Mouse (Mus musculus) erythroblast, adult 5-6 weeks (primary cell): Measurements from ENCODE around the gene Ptgr1. TPM values are rescaled to one million over a fixed set of nuclear protein-coding genes. Genes with fewer than 3 reads are reported as not detected.
A peak's percentile ranks its signal among the peaks of the same experiment; 100 is the strongest.

Source experiments
- ATAC-seq: replicated peaks from 2 replicates; pipeline ENCODE4 v1.8.0; 2016; ENCODE audit warnings: moderate number of reproducible peaks, mild to moderate bottlenecking, moderate TSS enrichment, inconsistent platforms; ENCODE audit not compliant: poor library complexity, low FRiP score, severe bottlenecking
- total RNA-seq, 2 experiments: library from RNA; stranded (forward) in 1 of 2; stranded (reverse) in 1 of 2; fragments of 150-400 nt in 1 of 2; fragments of 200-764, 138-1000 nt in 1 of 2; gene quantifications; 2 replicates each; pipeline versions ENCODE4 v1.2.3 to v1.2.4; 2015 to 2017; ENCODE audit warnings: low replicate concordance in 2 of 2

The Ptgr1 gene
- total RNA-seq, 2 experiments from 2014 or later = 8.3 to 25.0 TPM

- peak; percentile 35; the same call in 1 of the 2 replicates for ATAC-seq
Measured at GRCm38 (mm10) chr4:58934746-58935476, 52.0 kb downstream of the Ptgr1 start.

DNA sequence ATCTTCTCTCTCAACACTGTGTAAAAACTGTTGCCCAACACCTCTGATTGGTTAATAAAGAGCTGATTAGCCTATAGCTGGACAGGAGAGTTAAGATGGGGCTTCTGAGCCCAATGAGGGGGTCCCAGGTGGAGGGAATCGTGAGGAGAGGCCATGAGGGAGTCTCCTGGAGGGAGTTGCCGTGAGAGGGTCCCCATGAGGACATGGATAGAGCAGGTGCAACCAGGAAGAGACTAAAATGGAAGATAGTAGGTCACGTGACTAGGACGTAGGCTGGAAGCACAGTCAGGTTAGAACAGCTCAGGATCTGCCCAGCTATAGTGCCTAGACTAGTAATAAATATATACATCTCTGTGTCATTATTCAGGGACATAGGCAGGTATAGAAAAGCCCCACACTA, 52.6 kb downstream of the Ptgr1 start:
- ATAC-seq = no peak

DNA sequence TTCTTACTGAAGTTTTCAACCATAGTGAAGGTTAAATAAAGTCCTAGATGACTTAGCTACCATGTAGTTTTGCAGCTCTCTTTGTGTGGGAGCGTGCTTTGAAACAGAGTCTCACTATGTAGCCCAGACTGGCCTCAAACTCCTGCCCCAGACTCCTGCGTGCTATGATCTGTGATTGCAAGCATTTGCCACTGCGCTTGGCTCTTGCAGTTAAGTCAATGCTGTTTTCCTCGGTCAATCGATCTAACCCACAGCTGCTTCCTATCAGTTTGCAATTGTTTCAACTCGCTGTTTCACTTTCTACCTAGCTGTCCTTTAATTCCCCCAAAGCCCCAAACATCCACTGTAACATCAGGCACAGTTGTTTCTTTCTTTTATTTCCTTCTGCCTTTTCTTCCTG, 54.4 kb downstream of the Ptgr1 start:
- ATAC-seq = no peak

GRCm38 (mm10) chr4:58927661-58928060, 59.3 kb downstream of the Ptgr1 start:
- ATAC-seq = peak; percentile 80

DNA sequence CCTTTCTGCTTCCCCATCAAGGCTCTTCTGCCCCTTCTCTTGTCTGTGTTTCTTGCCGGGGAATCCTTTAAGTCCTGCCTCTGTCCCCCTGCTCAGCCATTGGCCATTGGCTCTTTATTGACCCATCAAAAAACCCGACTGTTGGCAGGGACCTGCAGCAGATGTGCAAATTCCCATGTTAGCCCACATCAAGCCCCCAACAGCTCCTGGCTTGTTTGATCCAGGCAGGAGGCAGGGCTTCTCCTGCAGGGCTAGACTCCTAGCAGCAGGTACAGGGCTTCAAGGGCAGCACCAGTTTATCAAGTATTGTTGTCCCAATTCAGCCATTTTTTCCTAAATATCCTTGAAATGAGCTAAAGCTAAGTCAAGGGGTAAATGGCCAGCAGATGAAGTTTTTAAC, 60.8 kb downstream of the Ptgr1 start:
- ATAC-seq = no peak

DNA sequence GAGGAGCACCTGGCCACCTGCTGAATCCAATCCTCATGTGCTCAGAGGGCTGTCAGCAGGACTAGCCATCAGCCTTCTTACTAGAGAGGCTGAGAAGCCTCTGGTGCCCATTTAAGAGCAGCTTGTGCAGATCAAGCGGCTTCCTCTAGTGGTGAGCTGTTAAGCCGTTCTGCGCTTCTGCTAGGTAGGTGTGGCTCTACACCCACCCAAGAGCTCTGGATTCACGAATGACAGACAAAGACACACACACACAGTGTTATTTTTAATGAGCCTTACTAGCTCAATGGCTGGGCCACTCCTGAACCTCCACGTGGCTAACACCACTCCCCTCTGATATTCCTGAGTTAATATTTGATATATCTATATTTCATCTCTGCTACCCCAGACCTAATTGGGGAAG, 61.3 kb downstream of the Ptgr1 start:
- no peak for ATAC-seq

- no peak for ATAC-seq
Measured at GRCm38 (mm10) chr4:58923933-58924332, 63.0 kb downstream of the Ptgr1 start.

Other genes starting within 250 kb of the Ptgr1 start
- gene Olfr267, start 199.4 kb downstream of the Ptgr1 start, total RNA-seq (2015; ENCODE audit: low replicate concordance) = not detected in 2 replicates
- 0.28 TPM in 1 of 2 replicates, not detected in the other for gene Olfr267, start 199.4 kb downstream of the Ptgr1 start, total RNA-seq (2017; ENCODE audit: low replicate concordance)
- 21.9 and 26.1 TPM in 2 replicates for gene Ecpas, start 74.4 kb downstream of the Ptgr1 start, total RNA-seq (2015; ENCODE audit: low replicate concordance)
- 19.1 and 27.2 TPM in 2 replicates for gene Ecpas, start 74.4 kb downstream of the Ptgr1 start, total RNA-seq (2017; ENCODE audit: low replicate concordance)
- gene Zkscan16, start 43.5 kb downstream of the Ptgr1 start, total RNA-seq (2015; ENCODE audit: low replicate concordance) = not detected in 2 replicates
- not detected in 2 replicates for gene Zkscan16, start 43.5 kb downstream of the Ptgr1 start, total RNA-seq (2017; ENCODE audit: low replicate concordance)
- 2.9 and 3.1 TPM in 2 replicates for gene Dnajc25, start 7.9 kb upstream of the Ptgr1 start, total RNA-seq (2015; ENCODE audit: low replicate concordance)
- gene Dnajc25, start 7.9 kb upstream of the Ptgr1 start, total RNA-seq (2017; ENCODE audit: low replicate concordance) = 3.3 and 4.2 TPM in 2 replicates
- gene Gm20503, start 16.1 kb upstream of the Ptgr1 start, total RNA-seq (2015; ENCODE audit: low replicate concordance) = not detected in 2 replicates
- gene Gm20503, start 16.1 kb upstream of the Ptgr1 start, total RNA-seq (2017; ENCODE audit: low replicate concordance) = not detected in 2 replicates
- gene Gng10, start 48.0 kb upstream of the Ptgr1 start, total RNA-seq (2015; ENCODE audit: low replicate concordance) = 27.2 and 34.6 TPM in 2 replicates
- gene Gng10, start 48.0 kb upstream of the Ptgr1 start, total RNA-seq (2017; ENCODE audit: low replicate concordance) = 11.2 and 17.6 TPM in 2 replicates
- gene AI481877, start 151.9 kb upstream of the Ptgr1 start, total RNA-seq (2015; ENCODE audit: low replicate concordance) = not detected in 2 replicates
- not detected in 2 replicates for gene AI481877, start 151.9 kb upstream of the Ptgr1 start, total RNA-seq (2017; ENCODE audit: low replicate concordance)
- gene Ugcg, start 202.1 kb upstream of the Ptgr1 start, total RNA-seq (2015; ENCODE audit: low replicate concordance) = 33.2 and 33.4 TPM in 2 replicates
- 20.6 and 37.6 TPM in 2 replicates for gene Ugcg, start 202.1 kb upstream of the Ptgr1 start, total RNA-seq (2017; ENCODE audit: low replicate concordance)